Mouse (Mus musculus) heart, adult 2 months (tissue): ENCODE measurements around the gene Gm42906.

Experiments
- CTCF ChIP-seq: fragments of 200-600 bp; IDR thresholded peaks from 2 replicates; pipeline ENCODE4 v1.8.1; 2022; ENCODE audit warnings: antibody characterized with exemption, mild to moderate bottlenecking, moderate library complexity
- EP300 ChIP-seq: fragments of 200-500 bp; IDR thresholded peaks from 2 replicates; pipeline ENCODE4 v1.6.1; 2011; ENCODE audit warnings: low read depth, low read length, control low read depth; ENCODE audit not compliant: insufficient read depth

- TF ChIP-seq CTCF (no peak), EP300 (no peak)
Observed at GRCm38 (mm10) chr5:151344737-151345136, 83.2 kb downstream of the Gm42906 start.
